Mouse (Mus musculus): ENCODE data around the gene Cachd1.

DNA sequence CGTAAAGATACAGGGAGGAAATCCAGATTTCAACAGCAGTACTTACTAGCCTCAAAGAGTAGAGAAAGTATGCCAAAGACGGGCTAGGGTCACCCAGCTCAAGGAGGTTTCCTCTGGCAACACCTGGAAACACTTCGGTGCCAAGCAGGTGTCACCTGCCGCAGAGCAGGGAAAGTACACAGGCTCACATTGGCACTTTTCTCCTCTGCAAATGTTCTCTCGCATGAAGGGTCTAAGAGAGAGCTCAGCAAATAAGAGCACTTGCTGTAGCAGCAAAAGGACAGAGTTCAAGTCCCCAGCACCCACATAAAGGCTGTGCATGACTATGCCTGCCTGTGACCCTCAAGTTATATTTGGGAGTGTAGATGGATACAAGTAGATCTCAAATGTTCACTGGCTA, 16.1 kb upstream of the Cachd1 start:
- TF ChIP-seq CTCF (IDR thresholded peaks at IDR 0.05; ENCODE audit: insufficient read depth, low read length) (no peak), POLR2A (IDR thresholded peaks at IDR 0.05; ENCODE audit: borderline replicate concordance, extremely low read depth, low read depth, low read length) (no peak)

All from lung, adult 2 months (tissue).